Mouse (Mus musculus): ENCODE results near the gene Wdr20.
A peak's percentile ranks its signal among the peaks of the same experiment; 100 is the strongest.

Gene Wdr20

DNA sequence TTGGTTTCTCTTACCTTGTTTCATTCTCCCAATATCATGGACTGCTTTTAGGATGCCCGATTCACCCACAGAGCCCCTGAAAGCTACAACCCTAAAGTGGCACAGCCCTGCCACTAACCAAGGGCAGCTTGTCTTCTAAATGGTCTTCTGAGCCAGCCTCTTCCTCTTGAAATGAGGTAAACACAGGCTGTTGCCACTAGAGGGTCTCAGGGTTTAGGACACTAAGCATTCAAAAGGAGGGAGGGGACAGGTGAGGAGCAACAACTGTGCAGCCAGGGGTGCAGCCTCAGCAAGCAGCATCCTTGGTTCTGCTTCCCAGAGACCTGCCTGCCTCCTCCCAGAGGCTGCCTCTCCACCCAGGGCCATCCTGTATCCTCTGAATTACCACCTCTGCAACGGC is 84.0 kb downstream of the Wdr20 start:
- DNase-seq (ENCODE audit: low spot score in 2 of 2), result no peak

DNA sequence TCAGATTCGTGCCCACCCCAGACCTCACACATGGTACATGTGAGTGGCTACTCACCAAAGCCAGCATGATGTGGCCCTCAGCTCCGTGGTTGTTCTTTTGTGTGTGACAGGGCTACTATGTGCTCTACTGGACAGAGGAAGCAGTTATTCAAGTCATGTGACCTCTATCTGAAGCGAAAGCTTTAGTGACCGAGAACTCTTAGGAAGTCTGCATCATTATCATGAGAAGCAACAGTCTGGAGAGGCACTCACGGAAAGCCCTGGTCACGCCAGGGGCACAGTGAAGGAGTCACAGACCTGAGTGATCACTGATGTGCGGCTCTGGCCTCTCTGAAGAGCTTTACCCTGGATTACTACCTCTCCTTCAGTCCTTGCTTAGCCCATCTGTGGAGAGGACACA is 84.6 kb downstream of the Wdr20 start:
- DNase-seq (ENCODE audit: low spot score in 2 of 2), result no peak

DNA sequence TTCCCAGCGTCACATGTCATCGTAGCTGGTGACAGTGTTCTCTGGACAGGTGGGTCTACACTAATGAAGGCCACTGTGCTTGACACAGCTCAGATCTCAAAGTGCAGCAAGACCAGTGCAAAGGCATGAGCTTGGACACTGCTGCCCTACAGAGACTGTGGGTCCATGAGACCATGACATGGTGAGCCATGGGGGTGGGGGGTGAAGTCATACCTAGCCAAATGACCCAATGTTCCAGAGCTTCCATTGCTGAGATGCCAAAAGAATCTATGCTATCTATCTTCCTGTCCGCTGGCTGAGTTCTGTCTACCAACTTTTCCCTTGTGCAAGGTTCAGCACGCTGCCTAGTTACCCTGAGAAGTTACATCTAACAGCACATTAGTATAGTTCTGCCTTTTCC is 91.2 kb downstream of the Wdr20 start:
- DNase-seq (ENCODE audit: low spot score in 2 of 2), result no peak

DNA sequence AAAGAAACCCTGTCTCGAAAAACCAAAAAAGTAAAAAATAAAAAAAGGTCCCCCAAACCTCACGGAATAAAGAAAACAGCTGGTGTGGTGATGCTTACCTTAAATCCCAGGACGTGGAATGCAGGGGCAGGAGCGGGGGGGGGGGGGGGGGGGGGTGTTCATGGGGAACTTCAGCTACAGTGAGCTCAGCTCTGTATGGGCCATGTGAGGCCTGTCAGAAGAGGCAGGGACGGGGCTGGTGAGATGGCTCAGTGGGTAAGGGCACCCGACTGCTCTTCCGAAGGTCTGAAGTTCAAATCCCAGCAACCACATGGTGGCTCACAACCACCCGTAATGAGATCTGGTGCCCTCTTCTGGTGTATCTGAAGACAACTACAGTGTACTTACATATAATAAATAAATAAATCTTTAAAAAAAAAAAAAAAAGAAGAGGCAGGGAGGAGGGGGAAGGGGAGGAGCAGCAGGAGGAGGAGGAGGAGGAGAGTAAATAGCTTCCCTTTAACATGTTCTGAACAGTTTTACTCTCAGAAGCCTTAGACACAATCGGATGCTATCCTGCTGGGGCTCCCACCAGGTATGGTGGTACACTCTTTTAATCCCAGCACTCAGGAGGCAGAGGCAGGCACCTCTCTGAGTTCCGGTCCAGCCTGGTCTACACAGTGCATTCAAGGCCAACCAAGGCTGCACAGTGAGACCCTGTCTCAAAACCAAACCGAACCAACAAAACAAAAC is 92.7 kb downstream of the Wdr20 start:
- no peak for DNase-seq (ENCODE audit: low spot score in 2 of 2)

DNA sequence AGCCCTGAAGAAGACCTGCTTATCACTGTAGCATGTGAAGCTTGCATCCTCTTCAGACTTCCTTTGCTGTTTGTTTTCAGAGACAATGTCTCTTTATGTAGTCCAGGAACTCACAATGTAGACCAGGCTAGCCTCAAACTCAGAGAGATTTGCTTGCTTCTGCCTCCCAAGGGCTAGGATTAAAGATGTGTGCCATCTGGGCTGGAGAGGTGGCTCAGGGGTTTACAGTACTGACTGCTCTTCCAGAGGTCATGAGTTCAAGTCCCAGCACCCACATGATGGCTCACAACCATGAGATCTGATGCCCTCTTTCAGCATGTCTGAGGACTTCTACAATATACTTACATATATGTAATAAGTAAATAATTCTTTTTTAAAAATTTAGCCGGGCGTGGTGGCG is 97.4 kb downstream of the Wdr20 start:
- DNase-seq (ENCODE audit: low spot score in 2 of 2), result no peak

DNA sequence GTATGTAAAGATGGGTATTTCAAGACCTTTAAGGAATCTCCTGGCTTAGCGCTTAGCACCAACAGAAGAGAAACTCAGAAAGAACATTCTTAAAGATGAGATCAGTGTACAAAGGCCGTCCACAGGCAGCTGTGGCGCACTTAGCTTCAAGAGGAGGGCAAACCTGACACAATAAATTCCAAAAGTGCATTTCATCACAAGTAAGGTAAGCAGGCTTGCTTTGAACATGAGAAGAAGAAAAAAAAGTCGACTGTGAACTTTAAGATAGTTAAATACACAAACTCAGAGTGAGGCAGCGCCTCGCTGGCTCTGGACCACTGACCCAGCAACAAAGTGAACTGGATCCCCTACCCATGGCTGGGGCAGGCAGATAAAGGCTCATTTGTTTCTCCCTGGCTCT is 99.0 kb downstream of the Wdr20 start:
- no peak for DNase-seq (ENCODE audit: low spot score in 2 of 2)

DNA sequence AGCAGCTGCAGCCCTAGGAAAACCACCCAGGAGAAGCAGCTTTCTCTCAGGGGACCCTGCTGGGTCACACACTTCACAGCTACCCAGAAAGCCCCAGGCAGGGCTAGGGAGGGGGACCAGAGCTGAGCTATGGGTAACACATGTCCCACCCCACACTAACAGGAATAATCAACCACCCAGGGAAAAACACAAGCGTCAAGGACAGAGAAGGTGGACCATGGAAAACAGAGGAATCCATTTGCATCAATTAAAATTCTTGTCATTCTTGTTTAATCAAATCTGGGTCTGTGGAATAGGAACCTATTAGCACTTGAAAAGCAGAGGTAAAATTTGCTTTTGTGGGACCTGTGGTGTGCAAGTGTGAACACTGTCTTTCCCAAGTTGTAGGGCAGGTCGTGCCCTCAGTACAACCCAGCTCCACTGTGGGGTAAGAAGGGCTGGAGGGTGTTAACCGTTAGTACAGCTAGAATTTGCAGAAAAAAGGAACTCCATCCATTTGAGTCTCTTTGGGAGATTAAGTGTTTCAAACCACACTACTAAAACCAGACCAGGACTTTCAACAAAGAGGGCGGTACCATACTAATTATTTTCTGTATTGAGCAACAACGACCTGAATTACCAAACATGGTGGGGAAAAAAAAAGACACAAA is 99.6 kb downstream of the Wdr20 start:
- no peak for DNase-seq (ENCODE audit: low spot score in 2 of 2)

DNA sequence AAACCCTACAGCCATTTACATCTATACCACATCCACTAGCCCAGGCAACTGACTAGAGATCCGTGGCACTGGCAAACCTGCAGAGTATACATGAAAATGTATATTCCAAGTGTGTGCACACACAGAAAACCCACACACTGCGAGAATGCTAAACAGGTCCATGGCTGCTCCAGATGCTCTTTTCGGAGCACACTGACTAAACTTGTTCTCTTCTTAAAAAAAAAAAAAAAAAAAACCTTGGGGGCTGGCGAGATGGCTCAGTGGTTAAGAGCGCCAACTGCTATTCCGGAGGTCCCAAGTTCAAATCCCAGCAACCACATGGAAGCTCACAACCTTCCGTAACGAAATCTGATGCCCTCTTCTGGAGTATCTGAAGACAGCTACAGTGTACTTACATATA is 100.1 kb downstream of the Wdr20 start:
- no peak for DNase-seq (ENCODE audit: low spot score in 2 of 2)

DNA sequence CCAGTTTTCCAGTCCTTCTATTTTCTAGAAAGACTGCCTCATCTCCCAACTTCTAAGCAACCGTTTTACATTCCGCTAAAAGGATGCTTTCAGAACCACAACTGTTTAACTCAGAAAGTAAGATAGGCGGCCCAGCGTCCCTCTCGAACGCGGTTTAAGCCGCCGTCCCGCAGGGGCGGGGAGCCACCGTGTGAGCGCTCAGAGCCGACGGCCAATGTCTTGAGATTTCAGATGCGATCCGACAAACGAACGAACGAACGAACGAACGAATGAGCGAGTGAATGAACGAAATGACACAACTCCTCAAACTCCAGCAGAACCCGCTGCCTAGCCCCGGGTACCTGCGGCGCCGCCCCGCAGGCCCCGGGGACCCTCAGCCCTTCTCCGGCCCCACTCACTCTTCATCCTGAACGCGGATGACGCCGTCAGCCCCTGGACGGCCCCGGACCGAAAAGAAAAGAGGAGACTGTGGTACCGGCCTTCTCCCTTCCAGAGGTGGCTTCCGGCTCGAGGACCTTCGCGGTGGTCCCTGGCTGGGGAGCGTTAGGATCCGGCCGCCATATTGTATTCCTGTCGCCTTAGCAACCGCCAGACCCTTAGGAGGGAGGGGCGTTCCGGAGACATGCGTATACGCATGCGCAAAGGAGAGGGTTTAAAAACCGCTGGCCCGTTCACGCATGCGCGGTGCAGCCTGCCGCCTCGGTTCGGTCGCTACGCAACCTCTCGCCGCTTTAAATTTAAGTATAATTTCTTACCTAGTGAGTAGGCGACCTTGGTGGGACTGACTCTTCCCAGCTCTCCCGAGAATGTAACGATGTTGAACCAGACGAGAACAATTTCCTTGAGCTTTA is 102.8 kb downstream of the Wdr20 start, which contains the start of gene Mok:
Gene Mok, minus strand, starts transcription at position 592 of the 851 bp plus-strand sequence.
- DNase-seq (ENCODE audit: low spot score in 2 of 2), result peak; percentile 93 to 98

DNA sequence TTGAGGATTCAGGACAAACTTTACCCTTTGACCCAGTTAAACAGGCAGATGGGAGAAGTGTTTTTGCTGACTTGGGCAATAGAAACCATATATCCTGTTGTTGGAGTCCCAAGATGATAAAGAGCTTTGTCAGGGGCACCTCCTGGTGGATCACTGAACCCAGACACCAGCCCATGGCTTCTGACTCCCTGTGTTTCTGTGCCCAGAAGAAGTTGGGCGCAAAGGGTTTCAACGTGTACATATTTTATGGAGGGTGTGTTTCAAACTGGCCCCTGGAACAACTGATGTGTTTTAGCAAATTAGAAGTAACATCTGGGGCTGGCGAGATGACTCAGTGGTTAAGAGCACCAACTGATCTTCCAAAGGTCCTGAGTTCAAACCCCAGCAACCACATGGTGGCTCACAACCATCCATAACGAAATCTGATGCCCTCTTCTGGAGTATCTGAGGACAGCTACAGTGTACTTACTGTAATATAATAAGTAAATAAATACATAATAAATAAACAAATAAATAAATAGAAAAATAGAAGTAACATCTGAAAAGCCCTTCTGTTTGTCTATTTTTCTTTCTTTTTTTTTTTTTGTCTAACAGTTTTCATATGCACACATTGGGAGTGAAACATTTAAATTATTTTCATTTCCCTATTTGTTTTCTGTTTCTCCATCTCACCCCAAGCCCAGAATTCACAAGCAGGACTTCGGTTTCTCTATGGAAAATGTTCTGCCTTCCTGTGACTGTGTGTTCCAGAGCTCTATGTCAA is 104.2 kb downstream of the Wdr20 start:
- DNase-seq (ENCODE audit: low spot score in 2 of 2), result no peak

DNA sequence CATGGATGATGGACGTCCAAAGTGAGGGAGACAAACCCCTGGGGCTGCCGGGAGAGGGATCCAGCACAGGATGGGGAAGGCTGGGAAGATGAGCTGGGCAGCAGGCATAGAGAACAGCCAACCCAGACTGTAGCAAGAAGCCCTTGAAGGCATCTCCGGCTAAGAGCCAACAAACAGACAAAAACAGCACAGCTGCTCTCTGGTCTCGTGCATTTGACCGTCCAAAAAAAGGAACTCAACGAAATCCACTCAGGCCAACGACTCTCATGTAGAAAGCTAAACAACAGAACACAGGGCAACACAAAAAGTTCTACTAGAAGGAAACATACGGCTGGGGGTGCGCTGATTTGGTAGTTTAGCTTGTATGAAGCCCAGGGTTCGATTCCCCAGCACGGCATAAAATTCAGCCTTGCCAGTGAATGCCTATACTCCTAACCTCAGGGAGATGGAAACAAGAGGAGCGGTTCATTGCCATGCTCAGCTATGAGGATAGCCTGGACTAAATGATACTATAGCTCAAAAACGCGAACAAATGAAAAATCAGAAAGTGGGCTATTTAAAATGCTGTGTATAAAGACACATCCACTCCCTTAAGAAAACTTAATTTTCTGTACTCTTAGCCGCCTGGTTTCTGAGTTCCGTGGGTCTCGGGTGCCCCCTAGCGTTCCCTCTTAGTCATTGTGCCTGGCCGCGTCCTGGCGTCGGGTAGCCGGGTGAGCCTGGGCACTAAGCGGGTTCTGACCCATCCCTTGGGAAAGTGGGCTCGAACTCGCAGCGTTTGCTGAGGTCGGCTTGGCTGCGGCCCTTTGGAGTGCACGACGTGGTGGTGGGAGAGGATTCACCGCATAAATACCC is 105.7 kb downstream of the Wdr20 start:
- peak; percentile 59 to 80 for DNase-seq (ENCODE audit: low spot score in 2 of 2)

DNA sequence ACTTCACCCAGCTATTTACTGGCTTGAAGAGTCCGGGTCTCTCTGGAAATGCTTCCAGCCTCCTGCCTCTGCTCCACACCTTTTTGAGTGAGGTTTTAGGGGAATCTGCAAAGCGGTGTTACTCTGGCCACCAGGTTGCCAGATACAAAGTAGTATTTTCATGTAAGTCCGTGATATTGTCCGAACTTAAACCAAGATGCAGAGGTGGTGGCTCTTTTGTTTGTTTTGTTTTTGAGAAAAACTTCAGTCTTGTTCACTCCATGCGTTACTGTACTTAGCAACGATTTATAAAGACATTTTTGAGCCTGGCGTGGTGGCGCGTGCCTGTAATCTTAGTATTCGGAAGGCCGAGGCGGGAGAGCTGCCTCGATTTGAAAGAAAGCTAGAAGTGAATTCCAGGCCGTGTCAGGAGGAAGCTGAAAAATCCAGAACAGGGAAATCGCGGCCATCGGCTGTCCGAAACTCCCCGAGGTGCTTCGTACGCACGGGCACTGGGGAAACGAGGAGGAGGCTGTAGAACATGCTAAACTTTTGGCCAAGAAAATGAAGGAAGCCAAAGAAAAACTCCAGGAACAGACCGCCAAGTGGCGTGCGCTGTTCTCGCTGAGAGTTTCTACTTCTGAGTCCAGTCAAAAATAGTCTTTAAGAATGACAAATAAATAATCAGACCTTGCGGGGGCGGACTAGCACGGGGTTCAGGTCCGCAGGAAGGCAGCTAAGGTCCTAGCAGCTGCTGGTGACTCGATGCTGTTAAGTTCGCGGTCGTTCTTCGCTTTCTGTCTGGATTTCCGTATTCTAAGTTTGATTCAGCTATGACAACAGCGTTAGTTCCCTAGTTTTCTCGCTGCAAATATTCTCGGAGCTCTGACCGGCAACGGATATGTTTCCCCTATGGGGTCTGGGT is 106.7 kb downstream of the Wdr20 start:
- DNase-seq (ENCODE audit: low spot score in 2 of 2), result no peak

DNA sequence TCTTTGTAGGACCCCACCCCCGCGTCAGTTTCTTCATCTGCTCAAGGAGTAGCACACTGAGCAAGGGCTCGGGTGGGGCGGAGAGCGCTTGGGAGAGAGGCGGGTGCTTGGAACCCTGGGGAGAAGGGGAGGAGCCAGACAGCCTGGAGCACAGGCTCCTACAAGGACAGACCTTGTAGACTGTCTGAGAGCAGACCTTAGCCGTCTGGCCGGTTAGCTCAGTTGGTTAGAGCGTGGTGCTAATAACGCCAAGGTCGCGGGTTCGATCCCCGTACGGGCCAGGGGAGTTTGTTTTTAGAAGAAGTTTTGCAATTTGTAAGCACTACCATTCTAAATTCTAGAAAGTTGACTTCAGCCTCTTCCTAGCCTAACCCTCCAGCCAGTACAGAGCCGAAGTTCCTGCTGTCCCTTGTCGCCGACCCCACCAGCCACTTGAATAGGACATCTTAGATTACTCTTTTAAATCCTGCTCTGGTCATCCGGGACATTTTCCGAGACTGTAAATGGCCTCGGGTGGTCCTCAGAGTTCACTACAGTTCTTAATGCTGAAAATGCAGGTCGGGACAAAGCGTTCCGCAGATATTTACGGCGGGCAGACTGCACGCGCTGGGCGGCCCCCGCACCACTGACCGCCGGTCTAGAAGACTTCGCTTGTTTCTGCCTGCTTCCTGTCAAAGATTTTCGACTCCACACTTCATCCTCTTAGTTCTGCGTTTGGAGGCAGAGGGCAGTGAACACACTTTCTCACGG is 107.6 kb downstream of the Wdr20 start:
- peak; percentile 22 to 37 for DNase-seq (ENCODE audit: low spot score in 2 of 2)

DNA sequence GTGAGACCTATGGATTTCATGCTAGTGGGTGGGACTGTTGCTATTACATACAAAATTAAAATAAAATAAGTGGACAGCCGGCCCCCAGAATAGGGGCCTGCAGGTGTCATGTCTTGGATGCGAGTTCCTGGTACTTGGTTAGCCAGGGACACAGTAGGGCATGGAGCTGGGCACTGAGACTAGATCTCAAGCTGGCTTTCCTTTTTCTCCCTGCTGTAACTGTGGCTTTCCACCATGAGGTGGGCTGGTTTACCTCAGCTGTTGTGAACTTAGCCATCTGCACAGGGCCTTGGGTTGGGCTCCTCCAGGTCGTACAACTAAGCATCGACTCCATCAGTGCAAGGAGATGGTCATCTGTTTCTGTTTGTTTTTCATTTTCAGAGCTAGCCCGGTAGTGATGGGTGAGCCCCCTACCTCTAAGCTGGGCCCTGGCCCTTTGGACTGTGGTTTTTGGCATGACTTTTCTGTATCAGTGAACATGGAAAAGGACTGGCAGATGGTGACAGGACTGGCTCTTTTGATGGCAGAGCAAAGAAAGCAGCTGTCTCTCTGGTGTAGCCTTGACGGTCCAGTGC is 108.5 kb downstream of the Wdr20 start:
- no peak for DNase-seq (ENCODE audit: low spot score in 2 of 2)

DNA sequence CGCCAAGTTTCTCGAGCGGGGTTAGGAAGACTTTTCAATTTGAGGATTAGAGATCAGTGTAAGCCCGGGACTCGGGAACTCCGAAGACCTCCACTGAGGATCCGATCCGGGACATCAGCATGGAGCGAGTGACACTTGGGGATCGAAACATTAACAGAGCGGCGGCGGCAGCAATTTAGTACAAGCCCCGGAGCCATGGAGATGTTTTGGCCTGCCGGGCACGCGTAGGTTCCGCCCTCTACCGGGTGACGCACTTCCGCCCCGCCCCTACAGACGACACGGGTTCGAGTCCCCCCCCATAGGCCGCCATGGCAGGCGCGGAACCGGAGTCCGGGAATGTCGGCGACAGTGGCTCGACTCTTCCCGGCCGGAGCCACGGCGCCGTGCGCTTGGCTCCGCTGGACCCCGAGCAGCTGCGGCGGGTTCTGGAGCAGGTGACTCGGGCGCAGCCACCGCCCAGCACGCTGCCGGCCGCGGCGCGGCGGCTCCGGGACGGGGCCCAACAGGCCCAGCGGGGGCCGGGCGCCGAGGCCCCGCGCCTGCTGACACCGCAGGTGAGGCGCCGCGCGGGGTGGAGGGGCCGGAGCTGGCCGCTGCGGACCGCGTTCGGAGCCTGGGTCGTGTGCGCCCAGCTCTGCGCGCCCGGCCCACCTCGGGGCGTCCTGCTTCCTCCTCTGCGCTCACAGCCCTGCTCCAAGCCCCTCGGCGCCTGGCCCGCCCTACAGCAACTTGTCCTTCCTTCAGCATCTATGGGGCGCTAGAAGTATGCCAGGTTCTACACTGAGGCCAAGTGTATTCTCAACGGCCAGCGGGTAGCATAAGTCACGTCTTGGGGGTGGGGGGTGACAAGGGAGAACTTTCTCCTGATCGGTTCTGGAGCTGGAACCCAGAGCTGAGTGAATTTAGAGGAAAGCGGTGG is 112.5 kb downstream of the Wdr20 start, which contains the start of gene Zfp839:
Gene Zfp839, plus strand, starts transcription at position 244 of the 919 bp plus-strand sequence.
- peak; percentile 63 to 73 for DNase-seq (ENCODE audit: low spot score in 2 of 2)

DNA sequence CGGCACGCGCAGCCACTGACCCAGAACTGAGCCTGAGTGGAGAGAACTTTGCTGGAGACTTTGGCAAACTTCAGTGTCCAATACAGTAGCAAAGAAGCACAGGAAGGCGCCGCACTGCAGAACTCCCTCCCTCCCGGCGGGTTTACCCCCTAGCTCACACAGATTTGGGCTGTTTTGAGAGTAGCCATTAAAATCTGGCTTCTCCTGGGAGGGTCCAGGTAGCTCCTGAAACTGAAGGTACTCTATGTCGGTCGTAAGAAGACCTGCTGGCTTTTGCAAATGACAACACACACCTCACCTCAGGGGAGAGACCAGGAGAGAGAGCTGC is 113.1 kb downstream of the Wdr20 start:
- DNase-seq (ENCODE audit: low spot score in 2 of 2), result no peak

DNA sequence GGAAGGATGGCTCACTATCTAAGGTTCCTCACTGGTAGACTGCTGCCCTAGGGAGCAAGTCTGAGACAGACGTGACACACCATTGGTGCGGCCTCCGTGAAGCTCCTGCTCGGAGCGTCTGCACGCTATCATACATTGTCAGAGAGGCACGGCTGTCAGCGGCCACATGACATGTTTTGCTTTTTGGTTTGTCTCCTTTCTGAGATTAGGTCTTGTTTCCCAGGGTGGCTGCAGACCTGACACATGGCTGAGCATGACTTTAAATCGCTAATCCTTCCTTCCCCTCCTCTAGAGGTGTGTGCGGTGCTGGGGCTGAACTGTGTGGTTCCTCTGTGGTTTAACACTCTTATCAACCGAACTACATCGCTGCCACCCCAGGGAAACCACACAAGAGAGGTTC is 113.7 kb downstream of the Wdr20 start:
- DNase-seq (ENCODE audit: low spot score in 2 of 2), result no peak

DNA sequence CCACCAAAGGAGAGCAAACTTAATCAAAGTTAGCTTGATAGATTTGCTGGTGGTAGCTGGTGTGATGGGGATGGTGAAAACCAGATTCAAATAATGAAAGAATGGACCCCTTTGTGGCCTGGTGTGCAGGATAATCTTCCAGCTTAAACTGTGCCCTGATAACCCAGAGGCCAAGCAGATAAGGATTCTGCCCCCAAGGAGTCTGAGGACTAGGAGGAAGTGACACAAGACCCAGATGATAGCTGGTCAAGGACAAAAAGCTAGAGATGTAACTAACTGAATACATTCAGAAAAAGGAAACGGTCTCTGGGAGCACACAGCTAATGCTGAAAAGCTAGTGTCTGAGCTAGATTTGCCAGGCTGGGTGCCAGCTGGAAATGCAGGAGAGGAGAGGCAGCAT is 114.2 kb downstream of the Wdr20 start:
- DNase-seq (ENCODE audit: low spot score in 2 of 2), result no peak

Data from thymus, postnatal 10 days (tissue).